Mouse (Mus musculus): ENCODE measurements around the gene Dand5. TPM values are rescaled to one million over a fixed set of nuclear protein-coding genes. Genes with fewer than 3 reads are reported as not detected.
A peak's percentile ranks its signal among the peaks of the same experiment; 100 is the strongest.
"Not testable (repeated sequence)": the region's sequence is repeated elsewhere in the genome, so short reads cannot be mapped to it uniquely, and the experiment has no call there.

Gene Dand5
- total RNA-seq, 2 experiments from 2014 or later = 10.3 to 10.9 TPM

- intact Hi-C loops (cut with DNase I) = no loop called here
Measured at GRCm38 (mm10) chr8:84837149-84837911, 14.7 kb upstream of the Dand5 start.

GRCm38 (mm10) chr8:84834866-84835855 lies 12.5 kb upstream of the Dand5 start:
- intact Hi-C loops (cut with DNase I) = no loop called here
- peak; percentile 73 to 79 for DNase-seq (ENCODE audit: low spot score in 2 of 2)

More at GRCm38 (mm10) chr8:84837149-84837911, 14.7 kb upstream of the Dand5 start:
- DNase-seq (ENCODE audit: low spot score in 2 of 2) = no peak

- intact Hi-C loops (cut with DNase I) = no loop called here
- no peak for DNase-seq (ENCODE audit: low spot score in 2 of 2)
Measured at GRCm38 (mm10) chr8:84834002-84834865, 11.6 kb upstream of the Dand5 start.

- intact Hi-C loops (cut with DNase I) = no loop called here
- DNase-seq (ENCODE audit: low spot score in 2 of 2) = no peak
Measured at GRCm38 (mm10) chr8:84832759-84833742, 10.4 kb upstream of the Dand5 start.

GRCm38 (mm10) chr8:84832034-84832717 lies 9.6 kb upstream of the Dand5 start:
- peak; percentile 82 to 84 for DNase-seq (ENCODE audit: low spot score in 2 of 2)
- intact Hi-C loops (cut with DNase I) = no loop called here

GRCm38 (mm10) chr8:84831490-84831889 lies 8.9 kb upstream of the Dand5 start, which contains the start of gene Gadd45gip1:
Gadd45gip1 (plus strand) TSS chr8:84831522.
- no peak for DNase-seq (ENCODE audit: low spot score in 2 of 2)

GRCm38 (mm10) chr8:84826518-84826917 lies 3.9 kb upstream of the Dand5 start:
- DNase-seq (ENCODE audit: low spot score in 2 of 2); intact Hi-C loops (cut with DNase I): not testable (repeated sequence)

More at GRCm38 (mm10) chr8:84831490-84831889, 8.9 kb upstream of the Dand5 start, which contains the start of gene Gadd45gip1:
- intact Hi-C loops (cut with DNase I) = no loop called here

GRCm38 (mm10) chr8:84825636-84826035 lies 3.0 kb upstream of the Dand5 start:
- no peak for DNase-seq (ENCODE audit: low spot score in 2 of 2)
- intact Hi-C loops (cut with DNase I) = no loop called here

- DNase-seq (ENCODE audit: low spot score in 2 of 2) = peak; percentile 66 to 69
- intact Hi-C loops (cut with DNase I) = no loop called here
Measured at GRCm38 (mm10) chr8:84823653-84824052, 1.0 kb upstream of the Dand5 start.

- no peak for DNase-seq (ENCODE audit: low spot score in 2 of 2)
- intact Hi-C loops (cut with DNase I) = no loop called here
Measured at GRCm38 (mm10) chr8:84816117-84816516, 6.5 kb downstream of the Dand5 start.

- DNase-seq (ENCODE audit: low spot score in 2 of 2) = peak; percentile 95
- intact Hi-C loops (cut with DNase I) = no loop called here
Measured at GRCm38 (mm10) chr8:84815547-84815946, 7.1 kb downstream of the Dand5 start.

GRCm38 (mm10) chr8:84814555-84815441 lies 7.8 kb downstream of the Dand5 start:
- intact Hi-C loops (cut with DNase I) = loop anchor here (5.0 kb wide), 2 partner anchors 42 to 172 kb away; no protein-coding TSS in a partner anchor
- DNase-seq (ENCODE audit: low spot score in 2 of 2) = no peak

GRCm38 (mm10) chr8:84814240-84814554 lies 8.4 kb downstream of the Dand5 start:
- no peak for DNase-seq (ENCODE audit: low spot score in 2 of 2)
- intact Hi-C loops (cut with DNase I) = loop anchor here (5.0 kb wide), 2 partner anchors 42 to 172 kb away; no protein-coding TSS in a partner anchor

GRCm38 (mm10) chr8:84813830-84814229 lies 8.8 kb downstream of the Dand5 start:
- DNase-seq (ENCODE audit: low spot score in 2 of 2) = no peak
- intact Hi-C loops (cut with DNase I) = loop anchor here (5.0 kb wide), 2 partner anchors 42 to 172 kb away; no protein-coding TSS in a partner anchor

- intact Hi-C loops (cut with DNase I) = loop anchor here (5.0 kb wide), 2 partner anchors 41 to 171 kb away; no protein-coding TSS in a partner anchor
- peak; percentile 77 to 84 for DNase-seq (ENCODE audit: low spot score in 2 of 2)
Measured at GRCm38 (mm10) chr8:84813059-84813458, 9.6 kb downstream of the Dand5 start.

- no peak for DNase-seq (ENCODE audit: low spot score in 2 of 2)
Measured at GRCm38 (mm10) chr8:84811303-84811702, 11.3 kb downstream of the Dand5 start.

More at GRCm38 (mm10) chr8:84811303-84811702, 11.3 kb downstream of the Dand5 start:
- intact Hi-C loops (cut with DNase I) = loop anchor here (2.0 to 5.0 kb wide), 3 partner anchors 39 to 169 kb away; no protein-coding TSS in a partner anchor

All from left cerebral cortex, postnatal 36 days (tissue).